Mouse (Mus musculus) kidney, adult 9 months (tissue): ENCODE results near the gene Phlpp2.
"Not testable (repeated sequence)": the region's sequence is repeated elsewhere in the genome, so short reads cannot be mapped to it uniquely, and the experiment has no call there.

ENCODE experiments used
- DNase-seq: peaks from one replicate; pipeline ENCODE4 v3.0.0; 2022

Gene Phlpp2

DNA sequence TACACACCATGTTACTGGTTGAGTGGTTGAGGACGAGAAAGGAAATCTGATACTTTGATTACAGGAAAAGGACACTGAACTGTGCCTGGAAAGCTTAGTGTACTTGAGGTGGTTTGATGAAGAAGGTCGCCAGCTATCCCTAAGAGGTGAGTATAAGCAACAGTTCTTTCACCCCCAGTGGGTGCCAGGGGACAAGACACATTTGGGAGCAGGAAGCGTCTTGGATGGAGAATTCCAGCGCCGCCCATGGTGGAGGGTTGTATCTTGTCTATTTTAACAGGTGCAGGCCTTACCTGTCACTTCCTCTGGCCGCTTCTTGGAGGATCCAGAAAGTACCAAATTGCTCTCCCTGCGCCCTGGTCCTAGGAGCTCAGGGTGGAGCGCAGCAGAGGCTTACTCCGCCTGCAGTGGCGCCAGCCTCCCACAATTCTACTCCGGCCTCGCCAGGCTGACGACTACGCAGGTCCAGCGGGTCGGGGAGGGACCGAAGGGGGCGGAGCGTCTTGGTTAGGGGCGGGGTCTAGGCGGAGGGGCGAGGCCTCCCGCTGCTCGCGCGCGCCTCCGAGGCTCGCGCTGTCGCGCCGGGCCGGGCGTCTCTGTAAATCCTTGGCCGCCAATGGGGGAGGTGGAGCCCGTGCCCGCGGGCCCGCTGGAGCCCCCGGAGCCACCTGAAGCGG, at the start of gene Phlpp2:
Phlpp2 (plus strand) TSS at position 540 of the 677 bp plus-strand sequence.
- DNase-seq, result peak; percentile 96

GRCm38 (mm10) chr8:109823561-109823960, 44.8 kb upstream of the Phlpp2 start:
- peak; percentile 80 for DNase-seq

DNA sequence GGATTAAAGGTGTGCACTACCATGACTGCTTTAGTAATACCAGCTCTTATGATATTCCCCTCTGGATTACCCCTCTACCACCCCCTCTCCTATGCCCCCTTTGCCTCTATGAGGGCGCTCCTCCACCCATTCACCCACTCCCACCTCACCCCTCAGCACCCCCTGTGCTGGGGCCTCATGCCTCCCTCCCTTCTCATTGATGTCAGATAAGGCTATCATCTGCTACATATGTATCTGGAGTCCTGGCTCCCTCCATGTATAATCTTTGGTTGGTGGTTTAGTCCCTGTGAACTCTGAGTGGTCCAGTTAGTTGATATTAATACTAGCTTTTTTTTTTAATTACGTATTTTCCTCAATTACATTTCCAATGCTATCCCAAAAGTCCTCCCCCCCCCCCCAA, 28.5 kb upstream of the Phlpp2 start:
- no peak for DNase-seq

DNA sequence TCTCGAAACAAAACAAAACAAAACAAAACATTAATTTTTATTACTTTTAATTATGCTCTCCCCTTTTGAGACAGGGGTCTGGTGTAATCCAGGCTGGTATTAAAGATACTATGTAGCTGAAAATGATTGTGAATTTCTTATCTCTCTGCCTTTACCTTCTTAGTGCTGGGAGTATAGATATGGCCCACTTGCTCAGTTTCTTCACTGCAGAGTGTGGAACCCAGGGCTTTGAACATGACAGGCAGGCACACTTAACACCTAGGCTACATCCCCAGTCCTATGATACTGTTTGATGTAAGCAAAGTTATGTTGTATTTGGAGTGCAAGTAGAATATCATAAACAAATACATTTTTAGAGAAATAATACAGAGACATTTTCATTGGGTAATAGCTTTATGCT, 25.9 kb upstream of the Phlpp2 start:
- DNase-seq, result no peak

GRCm38 (mm10) chr8:109847866-109848265, 20.5 kb upstream of the Phlpp2 start:
- no peak for DNase-seq

DNA sequence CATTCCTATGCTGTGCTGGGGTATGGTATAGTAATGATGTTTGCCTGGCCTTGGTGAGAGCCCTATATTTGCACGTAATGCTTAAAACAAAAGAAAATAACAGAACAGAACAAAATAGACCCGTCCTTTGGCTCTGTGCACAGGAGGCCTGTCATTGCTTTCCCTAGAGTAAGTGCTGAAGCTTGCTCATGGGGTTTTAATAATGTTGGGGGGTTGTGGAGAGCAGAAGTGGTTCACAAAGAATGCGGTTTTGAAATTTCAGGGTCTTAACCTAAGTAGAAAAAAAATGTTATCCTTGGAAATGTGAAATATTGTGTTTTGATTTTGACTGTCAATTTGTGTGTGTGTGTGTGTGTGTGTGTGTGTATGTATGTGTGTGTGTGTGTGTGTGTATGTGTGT, 19.4 kb upstream of the Phlpp2 start:
- no peak for DNase-seq

DNA sequence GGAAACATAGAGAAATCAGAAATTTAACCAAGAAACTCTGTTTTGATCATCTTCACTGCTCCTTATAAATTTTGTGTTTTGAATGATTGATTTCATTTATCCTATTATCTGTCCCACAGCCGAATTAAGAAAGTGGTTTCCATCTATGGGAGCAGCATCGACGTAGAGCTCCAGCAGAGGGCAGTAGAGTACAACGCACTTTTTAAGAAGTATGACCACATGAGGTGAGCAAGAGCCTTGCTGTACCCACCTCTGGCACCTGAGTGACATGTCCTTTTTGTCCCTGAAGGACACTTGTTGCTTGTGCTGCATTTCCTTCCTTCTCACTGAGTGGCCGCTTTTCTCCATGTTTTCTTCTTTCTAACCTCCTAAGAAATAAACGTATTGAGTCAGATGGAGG, 14.9 kb upstream of the Phlpp2 start:
- peak; percentile 81 for DNase-seq

GRCm38 (mm10) chr8:109854522-109854921, 13.8 kb upstream of the Phlpp2 start:
- DNase-seq, result no peak

- no peak for DNase-seq
Observed at GRCm38 (mm10) chr8:109855451-109855850, 12.9 kb upstream of the Phlpp2 start.

GRCm38 (mm10) chr8:109863398-109863797, 4.9 kb upstream of the Phlpp2 start:
- peak; percentile 67 for DNase-seq

- no peak for DNase-seq
Observed at GRCm38 (mm10) chr8:109864798-109865197, 3.5 kb upstream of the Phlpp2 start.

- DNase-seq, result peak; percentile 38
Observed at GRCm38 (mm10) chr8:109865536-109865935, 2.8 kb upstream of the Phlpp2 start.

GRCm38 (mm10) chr8:109866690-109867089, 1.7 kb upstream of the Phlpp2 start:
- DNase-seq, result no peak

- peak; percentile 52 for DNase-seq
Observed at GRCm38 (mm10) chr8:109868680-109869361, 479 bp downstream of the Phlpp2 start.

- no peak for DNase-seq
Observed at GRCm38 (mm10) chr8:109871056-109871455, 2.7 kb downstream of the Phlpp2 start.

DNA sequence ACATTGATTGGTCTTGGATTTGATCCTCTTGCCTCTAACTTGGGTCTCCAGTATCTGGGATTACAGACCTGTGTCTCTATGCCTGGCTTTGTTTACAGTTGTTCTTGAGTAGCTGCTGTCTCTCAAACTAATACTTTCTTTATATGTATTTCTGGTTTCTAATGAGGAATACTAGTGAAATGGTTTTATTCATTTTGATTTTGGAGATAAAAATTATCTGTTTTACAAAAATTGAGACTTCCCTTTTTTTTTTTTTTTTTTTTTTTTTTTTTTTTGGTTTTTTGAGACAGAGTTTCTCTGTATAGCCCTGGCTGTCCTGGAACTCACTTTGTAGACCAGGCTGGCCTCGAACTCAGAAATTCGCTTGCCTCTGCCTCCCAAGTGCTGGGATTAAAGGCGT, 5.5 kb downstream of the Phlpp2 start:
- not testable (repeated sequence) for DNase-seq

GRCm38 (mm10) chr8:109880012-109880662, 11.8 kb downstream of the Phlpp2 start:
- peak; percentile 38 for DNase-seq

- no peak for DNase-seq
Observed at GRCm38 (mm10) chr8:109885294-109885693, 17.0 kb downstream of the Phlpp2 start.

DNA sequence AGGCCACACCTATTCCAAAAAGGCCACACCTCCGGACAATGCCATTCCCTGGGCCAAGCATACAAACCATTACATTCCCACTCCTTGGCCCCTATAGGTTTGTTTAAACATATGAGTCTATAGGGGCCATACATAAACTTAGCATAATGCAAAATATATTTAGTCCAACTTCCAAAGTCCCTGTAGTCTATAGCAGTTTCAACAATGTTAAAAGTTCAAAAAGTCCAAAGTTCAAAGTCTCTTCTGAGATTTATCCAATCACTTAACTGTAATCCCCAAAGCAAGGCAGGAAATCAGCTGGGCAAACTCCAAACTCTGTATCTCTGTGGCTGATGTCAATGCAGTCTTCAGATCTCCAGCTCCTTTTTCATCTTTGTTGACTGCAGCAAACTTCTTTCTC, 20.9 kb downstream of the Phlpp2 start:
- no peak for DNase-seq

DNA sequence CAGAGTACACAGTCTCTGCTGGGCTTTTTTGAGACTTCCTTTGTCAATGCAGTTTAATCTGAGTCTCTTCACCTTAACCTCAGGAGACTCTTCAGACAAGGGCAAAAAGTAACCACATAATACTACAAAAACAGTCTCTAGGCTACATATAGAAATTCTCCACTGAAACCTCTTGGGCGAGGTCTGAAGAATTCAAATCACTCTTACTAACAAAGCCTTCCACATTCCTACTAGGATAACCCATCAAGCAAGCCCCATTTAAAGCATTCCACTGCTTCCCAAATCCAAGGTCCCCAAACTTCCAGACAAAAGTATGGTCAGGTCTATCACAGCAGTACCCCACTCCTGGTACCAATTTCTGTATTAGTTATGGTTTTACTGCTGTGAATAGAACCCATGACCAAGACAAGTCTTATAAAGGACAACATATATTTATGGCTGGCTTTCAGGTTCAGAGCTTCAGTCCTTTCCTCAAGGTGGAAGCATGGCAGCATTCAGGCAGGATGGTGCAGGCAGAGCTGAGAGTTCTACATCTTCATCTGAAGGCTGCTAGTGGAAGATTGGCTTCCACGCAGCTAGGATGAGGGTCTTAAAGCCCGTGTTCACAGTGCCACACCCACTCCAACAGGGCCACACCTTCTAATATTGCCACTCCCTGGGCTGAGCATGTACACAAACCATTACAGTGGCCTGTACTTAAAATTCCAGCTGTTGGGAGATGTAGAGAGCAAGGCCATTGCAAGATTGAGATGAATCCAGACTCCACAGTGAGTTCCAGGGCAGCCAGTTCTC, 22.6 kb downstream of the Phlpp2 start:
- no peak for DNase-seq

DNA sequence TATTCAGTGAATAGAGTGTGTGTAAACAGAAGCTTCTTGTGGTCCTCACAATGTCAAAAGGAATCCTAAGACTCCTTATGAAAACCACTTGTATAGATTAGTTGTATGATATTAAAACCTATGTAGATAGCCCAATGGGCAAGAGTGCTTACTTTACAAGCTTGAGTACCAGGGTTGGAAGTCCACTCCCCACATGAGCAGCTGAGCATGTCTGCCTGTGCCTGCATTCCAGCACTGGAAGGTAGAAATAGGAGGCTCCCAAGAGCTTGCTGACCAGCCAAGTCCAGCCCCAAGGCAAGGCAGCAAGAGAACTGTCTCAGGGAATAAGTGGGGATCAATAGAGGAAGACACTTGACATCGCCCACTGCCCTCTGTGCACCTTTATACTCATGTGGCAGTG, 26.3 kb downstream of the Phlpp2 start:
- no peak for DNase-seq

GRCm38 (mm10) chr8:109895355-109895754, 27.0 kb downstream of the Phlpp2 start:
- DNase-seq, result no peak

- no peak for DNase-seq
Observed at GRCm38 (mm10) chr8:109902379-109902778, 34.0 kb downstream of the Phlpp2 start.
